Mouse (Mus musculus) CD4-positive naive resting alpha-beta T cell, adult 76 days (primary cell): ENCODE data around the gene Map3k20. TPM values are rescaled to one million over a fixed set of nuclear protein-coding genes. Genes with fewer than 3 reads are reported as not detected.

Experiments
- total RNA-seq: library from RNA; stranded (reverse); gene quantifications from one replicate; pipeline ENCODE4 v1.2.4, GENCODE M21; 2023

Gene Map3k20
- total RNA-seq = 0.88 TPM

GRCm38 (mm10) chr2:72285256-72285887, at the start of gene Map3k20:
Gene Map3k20, plus strand, starts transcription at chr2:72285637.

GRCm38 (mm10) chr2:72475797-72476485, 190.5 kb downstream of the Map3k20 start, which contains the start of gene Cdca7:
Gene Cdca7, plus strand, starts transcription at chr2:72476159.

Other genes with a start within 250 kb of the Map3k20 start
- gene Cdca7, start 190.5 kb downstream of the Map3k20 start, total RNA-seq = 4.9 TPM